Mouse (Mus musculus) ES-E14 (cell line): ENCODE measurements at regions not wholly inside any gene's neighbourhood (a gene's known extent, or its start where the extent isn't known, plus 50 kb on each side); places are given as distances from the start of the nearest gene placed in this dataset.

ENCODE experiments used
- DNase-seq: peaks from one replicate; pipeline ENCODE4 v3.0.0-alpha.2; 2013; ENCODE audit warnings: low read depth, low spot score
- H3K27ac ChIP-seq: 2 replicates; pipeline ENCODE4 v1.5.1; 2012; ENCODE audit warnings: low read depth, mild to moderate bottlenecking, low read length, moderate library complexity, mixed read lengths; ENCODE audit not compliant: poor library complexity, insufficient read depth, severe bottlenecking
- H3K36me3 ChIP-seq: 2 replicates; pipeline ENCODE4 v1.6.1; 2012; ENCODE audit warnings: mild to moderate bottlenecking, low read length, moderate library complexity, mixed read lengths; ENCODE audit not compliant: control insufficient read depth, poor library complexity, insufficient read depth, severe bottlenecking
- H3K4me1 ChIP-seq, 2 experiments: fragments of 150-350 bp in 1 of 2; sonication (generic) in 1 of 2; 2 replicates each; pipeline ENCODE4 v1.6.1; 2012; ENCODE audit warnings: low read length in 2 of 2, mild to moderate bottlenecking in 1 of 2, mixed read lengths in 1 of 2; ENCODE audit not compliant: control insufficient read depth in 2 of 2, insufficient read depth in 2 of 2, poor library complexity in 1 of 2
- H3K4me3 ChIP-seq, 2 experiments: fragments of 150-350 bp in 1 of 2; sonication (generic) in 1 of 2; 2 replicates each; pipeline ENCODE4 v1.5.1; 2012; ENCODE audit warnings: low read length in 2 of 2, low read depth in 1 of 2, mild to moderate bottlenecking in 1 of 2, mixed read lengths in 1 of 2; ENCODE audit not compliant: insufficient read depth in 1 of 2, poor library complexity in 1 of 2, severe bottlenecking in 1 of 2
- H3K9ac ChIP-seq: 2 replicates; pipeline ENCODE4 v1.6.1; 2012; ENCODE audit warnings: low read depth, mild to moderate bottlenecking, low read length, mixed read lengths; ENCODE audit not compliant: poor library complexity, insufficient read depth, severe bottlenecking
- H3K9me3 ChIP-seq: fragments of 150-350 bp; sonication (generic); 2 replicates; pipeline ENCODE4 v1.6.1; 2012; ENCODE audit warnings: low read depth, mild to moderate bottlenecking, low read length; ENCODE audit not compliant: control insufficient read depth, insufficient read depth
- CHD2 ChIP-seq: IDR thresholded peaks from 2 replicates; pipeline ENCODE4 v1.6.1; 2014; ENCODE audit warnings: mild to moderate bottlenecking, low read depth, low read length, inconsistent platforms
- HCFC1 ChIP-seq: IDR thresholded peaks from 2 replicates; pipeline ENCODE4 v1.6.1; 2012; ENCODE audit warnings: low read length, inconsistent platforms, borderline replicate concordance; ENCODE audit not compliant: insufficient read depth
- MAFK ChIP-seq: IDR thresholded peaks from 2 replicates; pipeline ENCODE4 v1.6.1; 2014; ENCODE audit warnings: mild to moderate bottlenecking, low read depth, low read length, inconsistent platforms; ENCODE audit not compliant: insufficient read depth
- ZC3H11A ChIP-seq: IDR thresholded peaks from 2 replicates; pipeline ENCODE4 v1.6.1; 2012; ENCODE audit warnings: low read depth, mild to moderate bottlenecking, inconsistent platforms, low read length, borderline replicate concordance
- ZNF384 ChIP-seq: IDR thresholded peaks from 2 replicates; pipeline ENCODE4 v1.6.1; 2012; ENCODE audit warnings: low read depth, low read length, inconsistent platforms
- in situ Hi-C, 2 experiments: fragments of 600-800 bp; cut with MboI; formaldehyde crosslinking; loops; one replicate each; pipeline ENCODE4 v1.15.1; 2025; ENCODE audit warnings: low sequenced_read_pairs in 2 of 2, inconsistent platforms in 1 of 2; ENCODE audit not compliant: unreplicated experiment in 2 of 2

DNA sequence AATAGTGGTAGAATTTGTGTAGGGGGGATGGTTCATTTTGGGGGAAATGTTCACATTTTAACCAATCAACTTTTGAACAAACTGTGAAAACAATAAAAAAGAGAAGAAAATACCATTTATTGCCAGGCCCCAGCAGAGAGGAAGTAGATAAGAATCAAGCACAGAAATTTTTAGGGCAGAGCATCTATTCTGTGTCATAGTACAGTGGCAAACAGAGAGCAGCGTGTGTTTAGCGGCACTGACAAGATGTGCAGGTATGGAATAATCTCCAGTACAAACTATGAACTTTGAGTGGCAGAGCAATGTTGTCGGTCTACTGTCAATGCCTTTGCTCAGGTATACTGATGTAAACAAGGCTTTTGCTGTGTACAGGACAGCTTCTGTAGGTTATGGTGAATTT lies 99.4 kb upstream of the Bmper start:
- Histone ChIP-seq H3K27ac (no peak overlapping the region), H3K36me3 (no peaks in the 10 kb centered on the region), H3K9ac (no peak overlapping the region), H3K4me3 (no peak overlapping the region), H3K9me3 (no peaks in the 10 kb centered on the region), H3K4me1 (no peaks in the 10 kb centered on the region)
- no peak for DNase-seq
- TF ChIP-seq ZC3H11A (no peak), ZNF384 (no peak), MAFK (no peak), CHD2 (no peak), HCFC1 (no peak)
- in situ Hi-C loops = no loop called here

DNA sequence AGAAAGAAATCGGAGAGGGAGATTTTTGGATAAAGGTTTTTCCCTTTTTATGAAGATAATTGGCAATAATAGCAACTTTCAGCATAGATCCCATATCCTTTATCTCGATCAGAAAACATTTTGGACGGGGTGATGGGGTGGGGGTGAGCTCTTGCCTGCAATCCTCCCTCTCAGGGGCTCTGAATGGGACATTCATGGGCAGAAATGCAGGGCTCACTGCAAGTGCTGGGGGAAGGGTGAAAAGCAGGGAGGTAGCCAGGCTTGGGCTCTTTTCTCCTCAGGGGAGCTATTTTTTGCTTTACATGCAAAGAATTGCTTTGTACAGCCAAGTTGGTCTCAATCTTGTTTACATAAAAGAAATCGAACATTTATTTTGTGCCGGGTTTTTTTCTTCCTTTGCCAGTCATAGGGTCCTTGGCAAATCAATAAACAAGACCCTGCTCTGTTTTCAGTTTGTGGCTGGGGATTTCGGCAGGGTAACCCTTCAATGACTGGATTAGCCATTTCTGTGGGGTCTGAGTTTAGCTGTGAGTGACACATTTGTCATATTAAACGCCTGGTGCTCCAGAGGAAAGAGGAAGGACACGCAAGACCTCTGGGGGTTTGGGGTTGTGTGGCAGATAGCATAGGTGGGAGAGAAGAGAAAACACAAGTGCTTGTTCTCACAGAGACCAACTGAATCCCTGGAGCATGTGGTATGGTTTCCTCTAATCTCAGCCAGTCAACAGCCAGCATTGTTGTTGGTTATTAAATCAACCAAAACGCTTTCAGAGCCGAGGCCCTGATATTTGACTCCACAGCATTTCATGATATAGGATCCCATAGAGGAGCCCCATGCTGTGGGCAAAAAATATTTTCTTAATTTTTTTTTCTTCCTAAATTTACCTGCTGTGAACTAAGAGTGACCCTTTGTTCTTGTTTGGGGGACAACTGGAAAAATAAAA lies 96.8 kb upstream of the Bmper start:
- TF ChIP-seq ZNF384 (no peak), ZC3H11A (no peak), MAFK (no peak), CHD2 (no peak), HCFC1 (no peak)
- Histone ChIP-seq H3K4me3 (no peak overlapping the region), H3K9ac (no peak overlapping the region), H3K36me3 (no peaks in the 10 kb centered on the region), H3K9me3 (no peaks in the 10 kb centered on the region), H3K27ac (no peak overlapping the region), H3K4me1 (no peaks in the 10 kb centered on the region)
- in situ Hi-C loops = no loop called here
- no peak for DNase-seq

DNA sequence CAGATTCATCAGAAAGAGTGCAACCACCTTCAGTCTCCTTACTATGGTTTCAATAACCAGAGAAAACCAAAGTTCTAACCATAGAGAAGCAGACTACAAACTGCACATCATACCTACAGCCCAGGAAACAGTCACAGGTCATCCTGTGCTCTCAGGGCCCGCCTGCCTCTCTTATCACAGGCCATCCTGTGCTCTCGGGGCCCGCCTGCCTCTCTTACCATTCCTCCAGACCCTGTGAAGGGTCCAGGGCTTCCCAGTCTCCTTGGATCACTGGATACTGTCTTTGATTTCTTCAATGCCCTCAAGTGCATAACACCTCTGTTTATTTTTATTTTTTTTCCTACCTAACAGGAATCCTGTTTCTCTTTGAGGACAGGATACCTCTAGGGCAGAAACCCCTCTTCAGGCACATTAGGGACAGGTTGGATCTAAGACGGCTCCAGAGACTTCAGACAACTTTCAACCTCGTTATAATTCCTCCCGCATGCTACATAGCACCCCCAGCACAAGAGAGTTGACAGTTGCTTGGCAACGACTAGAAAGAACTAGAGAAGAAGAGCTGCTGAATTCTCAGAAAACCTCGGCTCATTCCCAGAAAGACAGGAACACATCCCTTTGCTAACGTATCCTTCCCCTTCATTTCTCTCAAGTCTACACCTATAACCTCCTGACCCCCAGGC lies 95.4 kb upstream of the Bmper start:
- H3K9ac ChIP-seq = no peak overlapping the region
- no peaks in the 10 kb centered on the region for H3K9me3 ChIP-seq
- H3K4me1 ChIP-seq = no peaks in the 10 kb centered on the region
- no peak for TF ChIP-seq ZNF384
- DNase-seq = no peak
- no peak overlapping the region for H3K4me3 ChIP-seq
- H3K27ac ChIP-seq = no peak overlapping the region
- in situ Hi-C loops = no loop called here
- H3K36me3 ChIP-seq = no peaks in the 10 kb centered on the region

DNA sequence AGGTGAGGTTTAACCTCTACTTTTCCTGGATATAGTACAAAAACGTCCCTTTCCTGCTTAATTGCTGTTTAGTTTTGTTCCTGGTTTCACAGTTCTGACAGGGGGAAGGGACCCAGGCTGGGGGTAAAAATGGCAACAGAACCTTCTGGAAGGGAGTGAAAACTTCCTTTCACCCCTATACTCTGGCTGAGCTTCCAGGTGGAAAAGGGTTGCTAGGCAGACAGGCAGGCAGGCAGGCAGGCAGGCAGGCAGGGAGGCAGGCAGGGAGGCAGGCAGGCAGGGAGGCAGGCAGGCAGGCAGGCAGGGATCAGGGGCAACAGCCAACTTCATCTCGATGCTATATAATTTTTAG lies 94.9 kb upstream of the Bmper start:
- no peak for DNase-seq
- Histone ChIP-seq H3K36me3 (no peaks in the 10 kb centered on the region), H3K9ac (no peak overlapping the region), H3K4me3 (no peak overlapping the region), H3K9me3 (no peaks in the 10 kb centered on the region), H3K4me1 (no peaks in the 10 kb centered on the region), H3K27ac (no peak overlapping the region)
- in situ Hi-C loops = no loop called here
- no peak for TF ChIP-seq MAFK
- TF ChIP-seq CHD2 = no peak
- no peak for TF ChIP-seq ZC3H11A
- TF ChIP-seq ZNF384 = no peak
- TF ChIP-seq HCFC1 = no peak
